Mouse (Mus musculus) erythroblast, embryonic 14.5 days (primary cell): ENCODE measurements around the gene Mllt11. TPM values are rescaled to one million over a fixed set of nuclear protein-coding genes. Genes with fewer than 3 reads are reported as not detected.

Source experiments
- H3K27me3 ChIP-seq: 2 replicates; pipeline ENCODE4 v1.6.1; 2012; ENCODE audit warnings: inconsistent platforms; ENCODE audit not compliant: control insufficient read depth
- H3K36me3 ChIP-seq: 2 replicates; pipeline ENCODE4 v1.6.1; 2012; ENCODE audit warnings: mild to moderate bottlenecking, inconsistent platforms; ENCODE audit not compliant: control insufficient read depth
- H3K4me1 ChIP-seq: 2 replicates; pipeline ENCODE4 v1.6.1; 2012; ENCODE audit warnings: inconsistent platforms; ENCODE audit not compliant: control insufficient read depth
- H3K4me3 ChIP-seq: replicated peaks from 2 replicates; pipeline ENCODE3; 2012; ENCODE audit warnings: moderate library complexity, mild to moderate bottlenecking, inconsistent platforms
- H3K9me3 ChIP-seq: 2 replicates; pipeline ENCODE4 v1.6.1; 2012; ENCODE audit warnings: low read length, inconsistent platforms, mixed read lengths; ENCODE audit not compliant: control insufficient read depth
- GATA1 ChIP-seq: IDR thresholded peaks from 2 replicates; pipeline ENCODE4 v1.6.1; 2012; ENCODE audit warnings: low read length, inconsistent platforms, mixed read lengths
- TAL1 ChIP-seq: IDR thresholded peaks from 3 replicates; pipeline ENCODE4 v1.6.1; 2012; ENCODE audit warnings: low read length, inconsistent platforms, mixed read lengths
- polyA plus RNA-seq: library from polyadenylated mRNA; stranded (reverse); fragments of >175 nt; gene quantifications from 2 replicates; pipeline ENCODE4 v1.2.3, GENCODE M21; 2012

Gene Mllt11
- polyA plus RNA-seq, 1 experiment = 0.09 TPM

DNA sequence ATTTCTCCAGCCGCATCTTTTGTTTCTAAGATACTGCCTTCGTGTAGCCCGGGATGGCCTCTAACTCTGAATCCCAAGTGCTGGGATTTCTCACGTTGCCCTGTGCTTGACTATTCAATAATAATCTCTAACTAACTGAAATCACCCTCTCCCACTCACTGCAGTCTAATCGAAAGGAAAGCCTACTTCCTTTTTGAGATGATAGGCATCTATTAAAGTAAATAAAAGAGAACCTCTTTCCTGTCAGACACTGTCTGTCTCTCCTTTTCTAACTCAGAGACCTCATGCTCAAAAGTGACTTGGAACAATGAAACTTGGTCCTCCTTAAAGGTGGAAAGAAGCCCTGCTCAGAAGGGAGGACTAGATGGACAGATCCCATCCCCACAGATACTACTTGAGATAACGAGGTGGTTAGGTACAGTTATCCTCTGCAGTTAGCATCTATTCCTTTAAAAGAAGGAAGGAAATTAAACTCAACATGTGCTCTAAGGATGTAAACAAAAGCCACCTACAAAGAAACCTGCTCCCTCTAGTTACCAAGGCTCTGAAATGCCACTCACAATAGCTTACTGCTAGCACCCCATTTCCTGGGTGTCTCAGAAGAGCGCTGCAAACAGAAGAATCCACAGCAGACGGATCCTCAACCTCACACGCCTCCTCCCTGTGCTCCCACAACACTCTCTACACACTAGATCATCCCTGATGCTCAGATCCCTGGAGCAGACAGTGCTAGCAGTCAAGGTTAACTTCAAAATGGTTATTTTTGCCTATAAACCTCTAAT, 47.0 kb downstream of the Mllt11 start:
- Histone ChIP-seq H3K4me1 (no peaks in the 10 kb centered on the region), H3K36me3 (peaks cover 95% of the 10 kb centered on the region), H3K4me3 (no peak overlapping the region), H3K27me3 (no peaks in the 10 kb centered on the region), H3K9me3 (no peaks in the 10 kb centered on the region)
- TF ChIP-seq TAL1 (no peak), GATA1 (no peak)

- Histone ChIP-seq H3K27me3 (peaks cover 7% of the 10 kb centered on the region), H3K9me3 (no peaks in the 10 kb centered on the region), H3K36me3 (peaks cover 63% of the 10 kb centered on the region), H3K4me1 (no peaks in the 10 kb centered on the region), H3K4me3 (no peak overlapping the region)
- TF ChIP-seq GATA1 = no peak
- no peak for TF ChIP-seq TAL1
Measured at GRCm38 (mm10) chr3:95181841-95182240, 50.1 kb downstream of the Mllt11 start.

DNA sequence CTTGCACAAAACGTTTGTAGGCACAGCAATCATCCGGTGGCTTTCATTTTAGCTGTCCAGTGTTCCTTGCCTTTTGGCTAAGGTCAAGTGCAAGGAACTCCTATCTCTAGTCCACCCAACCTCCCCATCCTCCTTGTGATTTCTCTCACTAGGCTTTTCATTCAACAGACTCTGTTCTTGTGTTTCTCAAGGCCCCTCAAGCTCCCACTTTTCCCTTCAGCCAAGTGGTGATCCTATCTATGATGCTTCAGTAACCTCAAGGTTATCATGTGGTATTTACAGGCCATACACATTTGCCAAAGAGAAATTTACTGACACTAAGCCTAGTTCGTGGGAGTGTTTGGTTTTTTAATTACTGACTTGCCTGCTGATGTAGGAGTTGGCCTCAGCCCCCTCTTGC, 52.1 kb downstream of the Mllt11 start:
- peaks cover 24% of the 10 kb centered on the region for H3K27me3 ChIP-seq
- H3K4me3 ChIP-seq = no peak overlapping the region
- H3K36me3 ChIP-seq = peaks cover 44% of the 10 kb centered on the region
- H3K4me1 ChIP-seq = no peaks in the 10 kb centered on the region
- H3K9me3 ChIP-seq = no peaks in the 10 kb centered on the region
- TF ChIP-seq TAL1 (no peak), GATA1 (no peak)

GRCm38 (mm10) chr3:95178948-95179347, 53.0 kb downstream of the Mllt11 start:
- H3K36me3 ChIP-seq = peaks cover 34% of the 10 kb centered on the region
- H3K9me3 ChIP-seq = no peaks in the 10 kb centered on the region
- H3K4me3 ChIP-seq = no peak overlapping the region
- TF ChIP-seq GATA1 (no peak), TAL1 (no peak)
- peaks cover 33% of the 10 kb centered on the region for H3K27me3 ChIP-seq
- peaks cover 2% of the 10 kb centered on the region for H3K4me1 ChIP-seq

DNA sequence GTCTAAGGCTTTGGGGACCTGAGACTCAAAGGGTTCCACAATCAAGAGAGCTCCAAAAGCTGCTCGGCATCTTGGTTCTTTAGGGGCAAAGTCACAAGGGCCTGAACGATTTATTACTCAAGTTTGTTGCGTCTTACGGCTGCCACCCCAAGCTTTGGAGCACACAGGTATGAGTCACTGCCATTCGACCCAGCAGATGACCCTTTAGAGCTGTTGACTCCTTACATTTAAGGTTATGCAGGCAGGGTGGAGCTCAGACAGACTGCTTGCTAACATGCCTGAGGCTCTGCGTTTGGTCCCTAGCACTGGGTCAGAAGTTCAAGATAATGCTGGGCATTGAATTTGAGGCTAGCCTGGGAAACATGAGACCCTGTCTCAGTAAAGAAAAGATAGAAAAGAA, 54.4 kb downstream of the Mllt11 start:
- peaks cover 47% of the 10 kb centered on the region for H3K27me3 ChIP-seq
- H3K36me3 ChIP-seq = peaks cover 21% of the 10 kb centered on the region
- peaks cover 7% of the 10 kb centered on the region; the same call in 1 of the 2 replicates for H3K9me3 ChIP-seq
- TF ChIP-seq TAL1 (no peak), GATA1 (no peak)
- peaks cover 10% of the 10 kb centered on the region for H3K4me1 ChIP-seq
- no peak overlapping the region for H3K4me3 ChIP-seq

DNA sequence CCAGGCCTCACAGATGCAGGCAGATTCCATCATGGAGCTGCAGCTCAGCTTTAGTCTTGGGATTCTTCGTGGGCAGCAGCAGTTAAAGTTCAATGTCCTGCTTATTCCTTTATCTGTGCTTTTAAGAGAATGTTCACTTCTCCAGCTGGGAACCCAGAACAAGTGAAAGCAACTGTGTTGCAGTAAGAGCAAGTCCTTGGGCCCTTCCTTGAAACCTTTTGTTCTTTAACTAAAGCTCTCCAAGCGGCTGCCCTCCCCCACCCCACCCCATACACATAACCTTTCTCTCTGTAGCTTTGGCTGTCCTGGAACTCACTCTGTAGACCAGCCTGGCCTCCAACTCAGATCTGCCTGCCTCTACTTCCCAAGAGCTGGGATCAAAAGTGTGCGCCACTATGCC, 55.5 kb downstream of the Mllt11 start:
- H3K27me3 ChIP-seq = peaks cover 58% of the 10 kb centered on the region
- H3K9me3 ChIP-seq = peaks cover 14% of the 10 kb centered on the region; the same call in 1 of the 2 replicates
- H3K4me3 ChIP-seq = no peak overlapping the region
- TF ChIP-seq TAL1 = no peak
- TF ChIP-seq GATA1 = no peak
- peaks cover 11% of the 10 kb centered on the region for H3K4me1 ChIP-seq
- H3K36me3 ChIP-seq = peaks cover 11% of the 10 kb centered on the region

- peaks cover 14% of the 10 kb centered on the region; the same call in 1 of the 2 replicates for H3K9me3 ChIP-seq
- H3K4me3 ChIP-seq = no peak overlapping the region
- no peak for TF ChIP-seq TAL1
- TF ChIP-seq GATA1 = no peak
- H3K36me3 ChIP-seq = no peaks in the 10 kb centered on the region
- peaks cover 11% of the 10 kb centered on the region for H3K4me1 ChIP-seq
- peaks cover 79% of the 10 kb centered on the region for H3K27me3 ChIP-seq
Measured at GRCm38 (mm10) chr3:95174011-95174592, 57.9 kb downstream of the Mllt11 start.

GRCm38 (mm10) chr3:95173256-95173949, 58.6 kb downstream of the Mllt11 start:
- Histone ChIP-seq H3K27me3 (peaks cover 83% of the 10 kb centered on the region), H3K4me3 (no peak overlapping the region), H3K36me3 (no peaks in the 10 kb centered on the region), H3K4me1 (peaks cover 11% of the 10 kb centered on the region), H3K9me3 (peaks cover 14% of the 10 kb centered on the region; the same call in 1 of the 2 replicates)
- TF ChIP-seq GATA1 (no peak), TAL1 (no peak)

GRCm38 (mm10) chr3:95172526-95173255, 59.3 kb downstream of the Mllt11 start:
- Histone ChIP-seq H3K9me3 (peaks cover 14% of the 10 kb centered on the region; the same call in 1 of the 2 replicates), H3K4me3 (no peak overlapping the region), H3K36me3 (no peaks in the 10 kb centered on the region), H3K4me1 (peaks cover 11% of the 10 kb centered on the region), H3K27me3 (peaks cover 89% of the 10 kb centered on the region)
- TF ChIP-seq TAL1 = no peak
- TF ChIP-seq GATA1 = no peak
